Mouse (Mus musculus): ENCODE data around the gene Gm17416.

The Gm17416 gene

GRCm38 (mm10) chr2:152607746-152608145 lies 38.6 kb downstream of the Gm17416 start:
- DNase-seq (ENCODE audit: low read depth) = no peak

- no peak for DNase-seq (ENCODE audit: low read depth)
Measured at GRCm38 (mm10) chr2:152608719-152609118, 39.6 kb downstream of the Gm17416 start.

GRCm38 (mm10) chr2:152612193-152612592 lies 43.1 kb downstream of the Gm17416 start:
- DNase-seq (ENCODE audit: low read depth) = no peak

GRCm38 (mm10) chr2:152615563-152615962 lies 46.4 kb downstream of the Gm17416 start:
- peak; percentile 83 for DNase-seq (ENCODE audit: low read depth)

DNA sequence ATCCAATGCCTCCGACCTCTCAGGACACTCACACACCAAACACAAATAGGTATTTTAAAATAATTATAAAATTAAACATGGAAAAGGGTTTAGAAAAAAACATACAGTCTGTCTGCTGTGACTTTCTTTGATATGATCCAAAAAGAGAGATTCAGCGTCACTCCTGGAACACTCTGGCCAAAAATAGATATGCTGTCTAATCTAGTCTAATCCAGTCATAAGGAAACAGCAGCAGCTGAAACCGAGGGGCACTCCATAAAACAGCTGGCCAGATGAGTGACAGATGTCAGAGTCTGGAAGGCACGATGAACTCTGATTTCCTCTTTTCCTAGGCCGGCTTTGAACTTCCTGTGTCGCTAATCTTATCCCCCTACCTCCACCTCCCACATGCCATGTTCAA lies 47.3 kb downstream of the Gm17416 start:
- DNase-seq (ENCODE audit: low read depth) = no peak

GRCm38 (mm10) chr2:152617374-152617773 lies 48.2 kb downstream of the Gm17416 start:
- DNase-seq (ENCODE audit: low read depth) = peak; percentile 63
